Mouse (Mus musculus) right cerebral cortex, postnatal 10 days (tissue): ENCODE results near the gene Map4k3.
"Not testable (repeated sequence)": the region's sequence is repeated elsewhere in the genome, so short reads cannot be mapped to it uniquely, and the experiment has no call there.

Source experiments
- DNase-seq, 2 experiments: peaks; one replicate each; pipeline ENCODE4 v3.0.0; 2021; ENCODE audit warnings: low spot score in 2 of 2

Gene Map4k3

DNA sequence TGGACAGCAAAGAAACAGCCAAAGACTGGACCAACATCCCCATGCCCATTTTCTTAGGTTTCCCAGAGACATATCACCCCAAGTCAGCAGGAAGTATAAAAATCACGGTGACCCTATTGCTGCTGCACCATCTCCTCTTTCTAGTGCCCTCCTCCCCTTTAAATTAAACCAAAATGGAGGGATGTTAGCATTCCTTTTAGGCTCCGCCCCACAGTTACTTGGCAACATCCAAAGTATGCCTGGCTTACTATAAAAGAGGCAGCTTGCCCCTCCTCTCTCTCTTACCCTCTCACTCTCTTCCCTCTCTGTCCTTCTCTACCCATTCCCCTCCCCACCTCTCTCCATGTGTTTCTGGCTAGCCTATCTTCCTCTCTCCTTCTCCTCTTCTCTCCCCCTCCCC, 159.8 kb downstream of the Map4k3 start:
- no peak for DNase-seq

GRCm38 (mm10) chr17:80564611-80564924, 163.7 kb downstream of the Map4k3 start:
- DNase-seq: peak in 1 of 2 experiments; percentile 48

- DNase-seq: peak in 1 of 2 experiments; percentile 41
Measured at GRCm38 (mm10) chr17:80563762-80564610, 164.3 kb downstream of the Map4k3 start.

- DNase-seq: no peak
Measured at GRCm38 (mm10) chr17:80562792-80563191, 165.5 kb downstream of the Map4k3 start.

- peak; percentile 80 to 84 for DNase-seq
Measured at GRCm38 (mm10) chr17:80560669-80561401, 167.4 kb downstream of the Map4k3 start.

GRCm38 (mm10) chr17:80559745-80560144, 168.5 kb downstream of the Map4k3 start:
- DNase-seq: no peak

GRCm38 (mm10) chr17:80559050-80559449, 169.2 kb downstream of the Map4k3 start:
- peak in 1 of 2 experiments; percentile 48 for DNase-seq

DNA sequence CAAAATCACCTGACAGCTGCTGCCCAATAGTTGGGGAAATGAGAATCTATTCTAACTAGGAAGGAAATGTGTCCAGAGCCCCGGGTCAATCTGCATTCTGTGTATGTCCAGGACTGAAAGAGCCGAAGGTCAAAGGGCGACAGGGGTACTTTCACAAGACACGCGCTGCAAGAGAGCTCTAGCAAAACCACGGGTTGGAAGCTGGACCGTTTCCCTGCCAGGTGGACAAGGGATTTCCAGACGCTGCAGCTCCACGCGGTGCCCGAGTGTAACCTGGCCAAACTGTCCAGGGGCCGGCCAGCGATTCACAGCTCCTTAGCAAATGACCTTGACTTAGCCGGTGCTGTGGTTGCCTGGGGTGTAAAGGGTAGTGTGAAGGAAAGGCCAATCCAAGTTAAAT, 169.7 kb downstream of the Map4k3 start:
- peak in 1 of 2 experiments; percentile 40 for DNase-seq

- no peak for DNase-seq
Measured at GRCm38 (mm10) chr17:80557461-80557860, 170.8 kb downstream of the Map4k3 start.

DNA sequence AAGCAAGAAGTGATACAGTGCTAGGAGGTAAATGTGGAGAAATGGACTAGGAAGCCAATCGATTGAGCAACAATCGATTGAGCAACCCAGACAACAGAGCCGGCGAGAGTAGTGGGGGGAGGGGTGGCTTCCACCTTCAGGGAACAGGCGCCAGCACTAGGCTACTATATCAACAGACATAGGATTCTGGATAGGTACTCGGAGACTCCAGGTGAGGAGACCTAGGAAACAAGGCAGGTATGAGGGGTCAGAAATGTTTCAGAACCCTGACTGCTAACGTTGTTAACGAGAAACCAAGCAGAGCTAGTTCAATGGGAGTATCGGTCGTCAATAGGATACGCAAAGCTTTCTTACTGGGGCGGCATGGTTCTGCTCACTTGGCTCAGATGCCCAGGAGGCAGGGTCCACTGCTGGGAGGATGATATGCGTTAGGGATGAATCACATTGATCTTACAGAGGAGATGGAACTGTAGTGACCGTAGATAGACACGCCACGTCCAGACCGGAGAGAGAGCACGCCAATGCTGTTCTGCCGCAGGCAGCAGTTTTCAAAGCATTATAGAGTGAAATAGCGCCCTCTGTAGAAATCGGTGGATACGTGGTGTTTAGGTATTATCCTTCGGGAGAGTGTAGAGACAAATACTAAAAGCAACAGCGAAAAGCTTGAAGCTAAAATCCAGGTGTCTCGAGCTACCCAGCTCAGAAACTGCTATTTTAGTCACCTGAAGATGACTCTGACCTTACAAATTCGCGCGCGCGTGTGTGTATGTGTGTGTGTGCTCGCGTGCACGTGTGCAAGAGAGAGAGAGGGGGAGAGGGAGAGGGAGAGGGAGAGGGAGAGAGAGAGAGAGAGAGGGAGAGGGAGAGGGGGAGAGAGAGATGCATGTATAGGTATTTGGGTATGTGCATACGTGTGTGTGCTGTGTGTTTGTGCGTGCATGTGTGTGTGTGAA, 174.7 kb downstream of the Map4k3 start:
- peak; percentile 89 to 90 for DNase-seq

GRCm38 (mm10) chr17:80552653-80553052, 175.6 kb downstream of the Map4k3 start:
- no peak for DNase-seq

- no peak for DNase-seq
Measured at GRCm38 (mm10) chr17:80550981-80551380, 177.3 kb downstream of the Map4k3 start.

DNA sequence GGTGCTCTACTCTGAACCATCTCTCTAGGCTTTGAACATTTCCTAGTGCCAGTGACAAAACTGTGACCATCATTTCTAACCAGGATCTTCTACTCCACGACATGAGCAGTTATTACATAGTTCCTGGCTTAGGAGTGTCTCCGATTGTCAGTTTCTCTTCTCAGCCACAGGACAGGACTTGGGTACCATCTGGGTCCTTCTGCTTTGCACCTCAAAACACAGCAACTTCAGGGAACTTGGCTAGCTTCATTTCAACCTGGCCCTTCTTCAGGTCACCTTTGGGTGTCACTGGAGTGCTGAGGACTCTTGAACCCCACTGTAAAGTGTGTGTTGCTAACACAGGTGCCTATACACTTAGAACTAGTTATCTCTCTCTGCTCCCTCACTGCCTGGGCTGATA, 181.4 kb downstream of the Map4k3 start:
- DNase-seq: no peak

GRCm38 (mm10) chr17:80546227-80546626, 182.1 kb downstream of the Map4k3 start:
- DNase-seq: no peak

DNA sequence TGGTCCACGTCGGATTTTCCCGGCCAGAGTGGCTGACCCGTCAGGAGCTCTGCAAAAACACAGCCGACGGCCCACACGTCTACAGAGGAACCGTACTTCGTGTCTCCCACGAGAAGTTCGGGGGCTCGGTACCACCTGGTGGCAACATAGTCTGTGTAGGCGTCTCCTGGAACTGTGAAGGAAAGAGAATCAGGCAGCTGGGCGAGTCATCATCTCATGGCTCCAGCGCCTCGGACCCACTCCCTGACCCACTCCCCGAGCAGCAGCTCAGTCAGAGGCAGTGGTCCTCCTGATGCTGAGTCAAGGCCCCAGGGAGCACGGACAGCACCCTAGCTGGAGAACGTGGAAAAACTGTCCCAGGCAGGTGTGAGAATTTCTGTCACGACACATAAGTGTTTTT, 184.6 kb downstream of the Map4k3 start:
- DNase-seq: peak in 1 of 2 experiments; percentile 17

DNA sequence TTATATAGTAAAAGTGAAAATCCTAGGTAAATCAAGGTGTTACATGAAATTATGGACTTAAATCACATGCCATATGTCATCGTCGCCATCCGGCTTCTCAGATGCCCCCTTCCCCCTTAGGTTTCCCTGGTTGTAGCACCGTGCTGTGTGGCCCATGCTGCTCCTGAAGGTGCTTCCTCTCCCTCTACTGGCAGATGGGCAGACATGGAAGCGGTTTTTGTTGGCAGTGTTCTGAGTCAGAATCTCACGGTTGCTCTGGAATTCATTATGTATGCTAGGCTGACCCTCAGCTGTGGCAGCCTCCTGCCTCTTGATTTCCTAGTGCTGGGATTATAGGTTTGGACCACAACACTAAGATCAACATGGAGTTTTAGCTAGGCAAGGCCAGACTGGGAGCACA, 191.1 kb downstream of the Map4k3 start:
- DNase-seq: no peak

GRCm38 (mm10) chr17:80535633-80536032, 192.7 kb downstream of the Map4k3 start:
- DNase-seq: peak; percentile 53 to 56

- not testable (repeated sequence) for DNase-seq
Measured at GRCm38 (mm10) chr17:80531351-80531750, 196.9 kb downstream of the Map4k3 start.
